Mouse (Mus musculus): Measurements from ENCODE around the gene Car3.

DNA sequence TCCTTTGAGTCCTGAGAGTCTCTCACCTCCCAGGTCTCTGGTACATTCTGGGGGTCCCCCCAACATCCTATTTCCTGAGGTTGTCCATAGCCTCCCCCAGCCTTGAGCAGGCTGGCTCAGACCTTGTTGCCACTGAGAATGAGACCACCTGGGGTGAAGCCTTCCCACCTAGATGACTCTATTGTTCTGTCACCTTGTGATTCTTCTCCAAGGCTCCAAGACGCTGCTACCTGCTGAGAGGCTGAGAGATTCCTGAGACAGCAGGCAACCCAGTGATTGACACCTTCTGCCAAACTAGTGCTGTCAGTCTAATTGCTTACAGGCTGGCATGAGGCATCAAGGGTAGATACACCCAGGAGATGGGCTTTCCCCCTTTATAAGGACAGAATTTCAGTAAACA lies 44.0 kb downstream of the Car3 start:
- no peak for TF ChIP-seq CTCF (IDR thresholded peaks at IDR 0.05; ENCODE audit: low read depth)
- TF ChIP-seq EP300 (IDR thresholded peaks at IDR 0.05; ENCODE audit: low read depth): no peak

Data from heart, postnatal 0 days (tissue).